Mouse (Mus musculus): ENCODE data around the gene Vmn1r124.
"Not testable (repeated sequence)": the region's sequence is repeated elsewhere in the genome, so short reads cannot be mapped to it uniquely, and the experiment has no call there.

The Vmn1r124 gene

DNA sequence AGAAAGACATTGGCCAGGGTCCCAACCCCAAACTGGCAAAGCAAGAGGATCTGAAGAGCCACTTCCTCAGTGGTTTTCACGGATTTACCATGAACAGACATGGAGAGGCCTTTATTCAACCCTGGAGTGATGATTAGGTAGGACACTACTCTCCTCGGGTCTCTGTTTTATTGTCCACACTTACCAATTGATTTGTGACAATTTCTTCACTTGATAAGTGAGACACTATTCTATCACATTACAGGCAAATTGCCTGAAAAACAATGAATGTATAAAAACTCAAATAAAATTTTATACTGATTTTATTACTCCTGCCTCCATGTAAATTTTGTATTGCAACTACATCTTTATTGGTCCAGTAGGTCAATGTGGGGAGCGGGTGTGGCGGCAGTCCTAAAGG lies at the start of gene Vmn1r124:
Vmn1r124 (minus strand) TSS at position 101 of the 400 bp plus-strand sequence.
- not testable (repeated sequence) for DNase-seq (ENCODE audit: low read depth)

- DNase-seq (ENCODE audit: low read depth) = not testable (repeated sequence)
Observed at GRCm38 (mm10) chr7:21301367-21301766, 41.0 kb upstream of the Vmn1r124 start, which contains the start of gene Vmn1r126. TSS of gene Vmn1r126 (minus strand) at chr7:21301467.

DNA sequence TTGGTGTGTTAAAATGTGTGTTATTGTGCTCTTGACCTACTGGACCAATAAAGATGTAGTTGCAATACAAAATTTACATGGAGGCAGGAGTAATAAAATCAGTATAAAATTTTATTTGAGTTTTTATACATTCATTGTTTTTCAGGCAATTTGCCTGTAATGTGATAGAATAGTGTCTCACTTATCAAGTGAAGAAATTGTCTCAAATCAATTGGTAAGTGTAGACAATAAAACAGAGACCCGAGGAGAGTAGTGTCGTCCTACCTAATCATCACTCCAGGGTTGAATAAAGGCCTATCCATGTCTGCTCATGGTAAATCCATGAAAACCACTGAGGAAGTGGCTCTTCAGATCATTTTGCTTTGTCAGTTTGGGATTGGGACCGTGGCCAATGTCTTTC lies 11.5 kb upstream of the Vmn1r124 start, which contains the start of gene Vmn1r125:
Vmn1r125 (plus strand) TSS at position 301 of the 400 bp plus-strand sequence.
- not testable (repeated sequence) for DNase-seq (ENCODE audit: low read depth)
